Mouse (Mus musculus) yolk sac, embryonic 10.5 days (tissue): Measurements from ENCODE around the gene Agpat2.

ENCODE experiments used
- DNase-seq: peaks from one replicate; pipeline ENCODE4 v3.0.0-alpha.2; 2017; ENCODE audit warnings: low spot score

Agpat2 gene

DNA sequence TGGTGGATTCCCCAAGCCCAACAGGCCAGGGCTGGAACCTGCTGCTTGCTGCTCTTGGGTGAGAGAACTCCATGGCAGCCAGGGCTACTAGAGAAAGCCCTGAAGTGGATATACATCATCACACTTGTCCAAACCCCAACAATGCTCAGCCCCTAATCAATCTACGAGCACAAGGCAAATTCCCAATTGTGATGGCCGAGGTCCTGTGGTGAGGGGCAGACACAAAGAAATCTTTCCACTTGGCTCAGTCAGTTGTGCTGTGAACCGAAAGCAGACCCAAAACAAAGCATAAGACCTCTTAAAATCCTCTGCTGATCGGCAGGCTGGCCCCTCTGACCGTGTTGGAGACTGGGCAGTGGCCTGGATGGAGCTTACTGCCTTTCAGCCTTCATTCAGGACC lies 29.4 kb downstream of the Agpat2 start:
- no peak for DNase-seq

DNA sequence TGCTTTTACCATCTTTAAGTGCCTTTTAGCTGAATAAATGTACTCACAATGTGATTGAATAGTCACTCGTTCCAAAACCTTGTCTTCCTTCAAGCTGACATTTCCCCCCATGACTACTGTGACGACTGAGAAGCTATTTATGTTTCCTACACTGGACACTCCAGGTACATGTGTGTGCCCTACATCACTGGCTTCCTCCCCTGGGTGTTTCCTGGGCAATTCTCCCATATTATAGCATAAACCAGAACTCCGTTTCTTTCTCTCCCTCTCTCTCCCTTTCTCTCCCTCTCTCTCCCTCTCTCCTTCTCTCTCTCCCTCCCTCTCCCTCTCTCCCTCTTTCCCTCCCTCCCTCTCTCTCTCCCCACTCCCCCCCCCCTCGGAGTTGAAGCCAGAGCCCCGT lies 30.4 kb downstream of the Agpat2 start:
- DNase-seq = no peak

DNA sequence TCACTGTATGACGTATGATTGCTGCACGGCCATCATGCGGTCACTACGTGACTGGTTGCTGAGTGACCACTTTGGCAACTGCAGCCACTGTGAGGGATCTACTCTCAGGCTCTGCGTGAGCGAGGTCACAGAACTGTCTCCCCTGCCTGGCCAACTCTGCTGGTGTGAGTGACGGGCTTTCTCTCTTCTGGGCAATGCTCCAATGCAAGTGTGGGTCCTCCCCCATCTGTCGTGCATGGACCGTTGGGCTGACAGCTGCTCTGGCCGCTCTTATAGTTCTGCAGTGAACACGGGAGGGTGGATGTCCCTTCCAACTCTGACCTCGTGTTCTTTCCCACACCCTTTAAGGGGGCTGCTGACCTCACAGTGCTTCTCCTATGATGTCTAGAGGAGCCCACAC lies 30.8 kb downstream of the Agpat2 start:
- no peak for DNase-seq

DNA sequence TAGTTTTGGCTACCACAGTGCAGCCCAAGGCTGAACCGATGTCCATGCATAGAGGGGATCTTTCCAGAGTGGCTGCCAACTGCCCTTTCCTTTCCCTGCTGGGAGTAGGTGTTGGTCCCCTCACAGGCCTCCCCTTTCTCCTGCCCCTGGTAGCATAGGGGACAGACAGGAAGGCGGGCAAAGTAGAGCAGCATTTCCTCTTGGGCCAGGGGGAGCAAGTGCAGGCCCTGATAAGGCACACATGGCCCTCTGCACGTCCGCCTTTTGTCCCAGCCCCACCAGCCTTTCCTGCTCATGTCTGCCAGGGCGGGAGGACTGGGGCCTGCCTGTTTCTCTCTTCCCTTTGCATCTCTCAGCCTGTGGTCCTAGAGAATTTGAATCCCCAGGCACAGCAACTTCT lies 32.4 kb downstream of the Agpat2 start:
- DNase-seq = peak; percentile 59

DNA sequence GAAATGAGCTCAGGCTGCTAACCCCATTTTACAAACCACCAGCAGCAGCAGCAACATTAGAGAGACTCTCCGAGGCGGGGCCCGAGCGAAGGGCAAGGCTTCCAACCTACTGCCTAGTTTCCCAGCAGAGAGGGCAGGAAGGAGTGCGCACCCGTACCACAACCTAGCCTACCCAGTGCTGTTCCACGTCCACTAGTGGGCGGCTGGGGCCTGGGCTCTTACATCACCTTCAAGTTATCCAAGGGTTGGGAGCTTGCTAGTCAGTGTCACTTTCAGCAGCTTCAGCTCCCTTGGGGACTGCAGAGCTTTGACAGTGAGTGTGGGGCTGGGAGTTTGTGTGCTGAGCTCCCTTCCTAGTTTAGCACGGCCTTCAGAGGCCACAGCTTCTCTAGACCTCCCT lies 32.8 kb downstream of the Agpat2 start:
- DNase-seq = no peak

DNA sequence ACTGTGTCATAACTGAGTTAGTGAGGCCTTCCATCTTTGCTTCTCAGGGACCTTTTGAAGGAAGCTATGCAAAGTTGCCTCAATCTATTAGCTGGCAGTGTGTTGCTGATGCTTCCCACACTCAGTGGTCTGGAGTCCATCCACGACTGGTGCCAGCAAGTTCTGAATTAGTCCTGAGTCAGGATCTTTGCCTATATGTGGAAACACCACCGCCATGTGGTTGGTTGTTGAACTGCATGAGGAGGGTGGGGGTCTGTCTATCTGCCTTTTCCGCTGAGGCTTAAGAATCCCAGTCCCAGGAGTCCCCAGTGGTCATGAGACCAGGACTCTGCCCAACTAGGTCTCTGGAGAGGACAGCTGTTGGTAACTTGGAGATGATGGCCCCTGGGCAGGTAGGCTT lies 34.2 kb downstream of the Agpat2 start:
- DNase-seq = peak; percentile 61

DNA sequence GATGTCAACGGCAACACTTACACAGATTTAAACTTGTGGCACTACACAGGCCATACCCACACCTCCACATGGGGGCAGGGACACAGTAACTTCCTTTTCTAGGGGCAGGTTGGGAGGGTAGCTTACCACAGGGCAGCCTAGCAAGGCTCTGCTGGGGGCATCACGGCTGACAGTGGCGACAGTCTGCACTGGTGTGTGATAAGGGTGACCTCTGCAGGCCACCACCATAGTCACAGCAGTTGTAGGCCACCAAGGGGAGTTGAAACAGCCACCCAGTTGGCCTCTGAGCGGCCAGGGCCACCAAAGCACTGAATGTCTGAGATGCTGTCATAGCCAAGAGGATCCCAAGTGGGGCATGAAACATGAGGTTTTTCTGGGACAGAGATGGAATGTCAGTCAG lies 38.0 kb downstream of the Agpat2 start:
- no peak for DNase-seq

DNA sequence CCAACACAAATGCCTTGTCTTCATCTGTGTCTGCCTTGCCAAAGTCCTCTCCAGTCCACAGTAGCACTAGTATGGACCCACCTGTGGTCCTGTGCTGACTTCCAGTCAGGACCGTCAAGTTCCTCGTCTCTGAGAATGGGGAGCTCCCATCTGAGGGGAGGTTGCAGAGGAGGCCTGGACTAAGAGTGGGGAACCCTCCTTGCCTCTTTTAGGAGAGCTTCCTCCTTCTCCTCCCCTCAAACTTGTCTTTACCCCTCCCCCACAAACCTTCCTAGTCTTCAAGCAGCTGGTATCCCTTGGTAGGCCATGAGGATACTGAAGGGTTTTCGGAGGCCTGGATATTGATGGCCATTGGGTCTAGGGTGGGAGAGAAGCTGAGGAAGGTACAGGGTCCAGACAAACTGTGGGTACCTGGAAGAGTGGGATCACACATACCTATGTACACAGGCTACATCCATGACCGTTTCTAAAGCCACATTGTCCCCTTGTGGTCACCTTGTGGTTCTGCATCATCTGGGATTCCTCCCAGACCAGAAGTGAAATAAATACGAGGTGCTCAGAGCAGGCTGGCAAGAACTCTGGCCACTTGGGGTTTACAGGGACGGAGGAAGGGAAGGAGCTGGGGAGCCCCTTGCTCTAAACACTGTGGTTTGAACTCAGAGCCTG lies 42.7 kb downstream of the Agpat2 start:
- no peak for DNase-seq

DNA sequence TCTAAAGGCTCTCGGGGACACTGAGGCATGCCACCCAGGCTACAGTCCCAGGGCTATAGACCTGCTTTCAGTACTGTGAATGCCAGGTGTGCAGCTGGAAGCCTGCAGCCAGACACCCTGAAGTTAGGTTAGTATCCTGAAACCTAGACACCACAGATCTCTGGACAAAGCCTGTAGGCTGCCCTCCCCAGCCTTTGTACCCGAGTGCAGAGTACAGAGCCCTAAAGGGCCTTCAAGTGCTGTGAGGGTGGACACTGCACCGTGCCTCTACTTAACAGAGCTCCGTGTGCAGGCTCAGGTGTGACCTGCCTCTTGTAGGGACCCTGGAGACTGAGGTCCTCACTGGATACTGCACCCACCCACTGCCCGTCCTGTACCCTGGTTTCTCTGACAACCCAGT lies 43.7 kb downstream of the Agpat2 start:
- no peak for DNase-seq

DNA sequence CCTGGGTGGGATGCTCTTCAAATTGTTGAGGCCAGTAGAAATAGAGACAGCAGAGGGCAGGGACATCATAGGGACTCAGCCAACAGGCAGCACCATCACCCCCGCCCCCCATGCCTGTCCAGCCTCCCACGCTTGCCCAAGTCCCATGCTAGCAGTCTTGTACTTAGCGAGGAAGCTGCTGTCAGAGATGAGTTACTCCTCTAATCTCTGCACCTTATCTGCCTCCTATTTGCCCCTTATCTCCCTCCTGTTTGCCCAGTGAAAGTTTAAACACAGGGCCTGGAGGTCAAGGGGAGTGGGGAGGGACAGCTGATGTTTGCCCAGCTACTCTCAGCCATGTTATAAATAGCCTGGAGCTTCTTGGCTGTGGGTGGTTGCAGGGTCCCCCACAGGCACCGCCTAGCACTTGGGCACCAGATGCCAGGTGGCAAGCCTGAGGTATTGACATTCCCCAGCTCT lies 47.7 kb downstream of the Agpat2 start:
- peak; percentile 74 for DNase-seq

DNA sequence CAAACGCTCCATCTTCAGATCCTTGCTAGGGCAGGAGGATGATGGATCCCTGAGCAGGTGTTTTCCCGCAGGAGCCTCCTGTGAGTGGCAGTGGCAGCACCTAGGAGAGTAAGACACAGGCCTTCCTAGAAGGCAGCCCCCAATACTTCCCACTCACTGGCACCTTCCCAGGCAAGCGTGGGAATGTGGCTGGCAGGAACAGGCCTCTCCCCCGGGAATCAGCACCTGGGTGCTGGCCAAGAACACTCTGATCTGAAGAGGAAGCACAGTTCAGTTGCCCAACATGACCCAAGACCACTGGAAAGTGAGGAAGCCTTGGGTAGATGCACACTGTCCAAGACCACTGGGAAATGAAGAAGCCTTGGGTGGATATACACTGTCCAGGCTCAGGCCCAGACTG lies 49.1 kb downstream of the Agpat2 start:
- DNase-seq = no peak

DNA sequence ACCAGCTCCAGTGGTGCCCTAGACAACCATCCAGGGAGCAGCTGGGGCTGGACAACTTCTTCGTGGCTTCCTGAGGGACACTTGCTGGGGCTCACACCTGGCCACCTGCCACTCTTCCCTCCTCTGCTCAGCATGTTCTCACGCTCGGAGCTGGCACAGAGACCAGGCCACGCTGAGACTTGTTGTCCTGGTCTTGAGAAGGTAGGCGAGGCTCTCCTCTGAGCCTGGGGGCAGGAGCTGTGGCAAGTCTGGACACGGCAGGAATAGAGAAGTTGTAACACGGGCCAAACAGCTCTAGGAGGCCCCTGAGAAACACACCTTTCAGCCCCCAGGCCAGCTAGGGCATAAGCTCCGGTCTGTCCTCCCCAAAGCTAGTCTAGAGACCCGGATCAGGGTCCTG lies 50.3 kb downstream of the Agpat2 start:
- no peak for DNase-seq

DNA sequence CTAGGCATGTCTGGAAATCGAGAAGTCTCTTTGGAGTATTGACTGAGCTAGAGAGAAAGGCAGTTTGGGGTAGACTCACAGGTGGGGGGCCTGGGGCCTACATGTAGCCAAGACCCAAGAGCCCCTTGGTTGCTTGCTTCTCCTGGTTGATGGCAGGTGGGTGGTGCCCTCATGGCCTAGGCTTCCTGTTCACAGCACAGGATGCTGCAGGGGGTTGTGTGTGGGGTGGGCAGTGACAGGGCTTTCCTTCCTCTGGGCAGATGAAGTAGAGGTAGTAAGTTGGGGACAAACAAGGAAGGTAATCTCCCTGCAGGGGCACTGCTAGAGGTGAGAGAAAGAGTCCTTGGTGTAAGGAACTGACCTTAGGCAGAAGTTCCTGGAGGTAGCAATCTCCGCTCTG lies 52.2 kb downstream of the Agpat2 start:
- no peak for DNase-seq

DNA sequence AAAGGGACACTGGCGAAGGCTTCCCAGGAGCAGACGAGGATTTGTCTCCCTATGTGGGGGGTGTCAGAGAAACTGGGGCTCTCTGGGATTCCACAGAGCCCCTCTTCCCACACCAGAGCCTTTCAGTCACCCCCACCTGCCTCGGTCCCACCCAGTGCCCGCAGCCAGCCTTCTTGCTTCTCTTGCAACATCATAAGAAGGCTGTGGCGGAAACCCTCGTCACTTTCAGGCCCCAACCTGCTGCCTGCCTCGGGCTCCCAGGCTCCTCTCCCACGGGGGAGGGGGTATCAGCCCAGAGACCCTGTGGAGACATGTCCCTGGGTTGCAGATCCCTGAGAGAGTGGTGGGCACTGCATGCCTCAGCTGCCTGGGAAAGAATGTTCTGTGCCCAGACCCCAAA lies 52.8 kb downstream of the Agpat2 start:
- no peak for DNase-seq

DNA sequence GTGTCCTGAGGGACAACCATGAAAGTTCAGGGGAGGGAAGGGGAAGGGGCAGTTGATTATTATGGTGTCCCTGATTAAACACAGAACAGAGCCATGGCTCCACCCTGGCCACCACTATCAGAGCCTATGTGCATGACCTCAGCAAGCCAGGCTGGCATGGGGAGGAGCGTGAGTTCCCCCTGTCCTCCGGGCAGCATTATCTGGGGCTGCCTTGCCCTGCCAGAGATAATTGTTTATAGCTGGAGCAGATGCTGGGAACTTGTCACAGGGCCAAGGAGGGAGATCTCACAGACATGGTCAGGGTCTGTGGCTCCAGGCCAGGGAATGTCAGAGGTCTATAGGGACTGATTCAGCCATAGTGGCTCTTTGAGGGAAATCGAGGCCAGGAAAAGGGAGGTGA lies 53.4 kb downstream of the Agpat2 start:
- no peak for DNase-seq

DNA sequence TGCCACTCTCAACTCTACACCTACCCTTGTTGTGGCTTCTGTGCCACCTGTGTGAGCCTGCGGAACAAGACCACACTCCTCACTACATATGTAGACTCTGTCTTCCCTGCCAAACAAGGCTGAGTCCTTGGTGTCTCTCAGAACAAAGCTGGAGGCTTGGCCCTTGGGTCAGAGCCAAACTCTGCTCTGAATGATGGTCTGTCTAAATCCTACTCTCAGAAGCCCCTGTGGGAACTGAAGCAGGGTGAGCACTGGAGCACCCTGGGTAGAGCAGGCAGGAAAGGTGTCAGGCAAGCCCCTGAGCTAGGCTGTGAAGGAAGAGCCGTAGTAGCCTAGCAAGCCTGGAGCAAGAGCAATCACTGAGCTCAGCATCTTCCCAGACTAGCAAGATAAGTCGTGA lies 54.0 kb downstream of the Agpat2 start:
- no peak for DNase-seq

DNA sequence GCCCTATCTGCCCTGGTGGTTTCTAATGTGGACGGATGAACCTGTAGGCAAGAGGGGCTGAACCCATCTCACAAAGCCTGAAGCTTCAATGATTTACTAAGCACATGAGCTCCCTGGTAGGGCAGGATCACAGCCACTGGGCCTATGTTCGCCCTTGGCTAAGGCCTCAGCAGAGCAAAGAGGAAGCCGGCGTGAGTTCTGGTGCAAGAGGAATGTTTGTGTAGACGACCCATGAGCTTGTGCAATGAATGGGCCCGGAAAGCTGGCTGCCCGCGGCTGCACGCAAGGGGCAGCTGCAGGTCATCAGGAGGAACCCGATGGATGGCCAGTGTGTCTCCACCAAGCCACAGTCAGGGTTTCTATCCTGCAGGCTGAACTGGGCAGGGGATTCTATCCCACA lies 54.4 kb downstream of the Agpat2 start:
- no peak for DNase-seq

DNA sequence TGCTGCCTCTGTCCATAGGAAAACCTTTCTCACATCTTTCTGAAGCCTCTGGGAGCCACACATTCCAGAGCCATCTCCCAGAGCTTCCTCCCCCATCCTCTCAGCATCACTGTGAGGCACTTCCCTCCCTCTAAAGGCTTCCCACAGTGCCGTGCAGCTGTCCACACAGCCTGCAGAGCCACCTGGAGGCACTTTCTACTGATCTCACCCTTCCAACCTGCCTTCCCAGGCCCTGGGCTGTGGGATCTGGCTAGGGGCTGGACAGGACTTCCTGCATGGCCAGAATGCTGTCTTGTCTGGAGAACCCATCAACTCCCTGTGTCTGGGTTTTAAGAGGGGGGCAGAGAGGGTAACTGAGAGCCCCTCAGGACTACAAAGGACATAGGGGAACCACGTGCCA lies 56.7 kb downstream of the Agpat2 start:
- peak; percentile 43 for DNase-seq

DNA sequence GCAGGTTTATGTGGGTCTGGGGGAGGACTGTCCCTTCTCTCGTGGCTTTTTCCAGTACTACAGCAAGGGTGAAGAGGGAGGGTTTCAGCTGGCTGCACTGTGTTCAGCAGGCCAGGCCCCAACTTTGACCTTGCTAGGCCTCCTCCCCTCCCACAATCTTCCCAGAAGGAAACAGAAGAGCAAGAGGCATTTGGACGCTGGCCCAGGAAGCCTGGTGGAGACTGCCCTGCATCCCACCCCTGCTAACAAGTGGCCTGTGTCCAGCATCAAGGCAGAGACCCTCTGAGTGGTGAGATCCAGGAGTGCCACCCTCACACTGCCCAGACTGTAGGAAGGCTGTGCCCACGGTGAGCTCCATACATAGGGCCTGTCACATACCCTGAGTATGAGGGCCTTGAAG lies 60.0 kb downstream of the Agpat2 start:
- DNase-seq = no peak

DNA sequence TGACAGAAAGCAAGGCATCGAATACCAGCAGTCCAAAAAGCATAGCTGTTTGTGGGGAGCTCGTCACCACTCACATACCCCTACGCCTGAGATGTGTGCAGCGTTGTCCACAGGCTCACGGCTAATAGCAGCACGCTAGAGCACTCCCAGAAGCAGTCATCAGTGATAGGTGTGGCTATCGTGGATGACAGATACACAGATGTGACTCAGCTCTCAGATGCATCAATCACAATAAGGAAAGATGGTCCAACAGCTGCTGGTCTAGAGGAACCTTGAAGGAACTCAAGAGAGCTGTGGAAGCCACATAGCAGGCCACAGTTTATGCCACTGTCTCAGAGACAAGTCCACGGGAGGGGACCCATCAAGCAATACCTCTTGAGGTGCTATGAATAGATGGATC lies 60.4 kb downstream of the Agpat2 start:
- no peak for DNase-seq

DNA sequence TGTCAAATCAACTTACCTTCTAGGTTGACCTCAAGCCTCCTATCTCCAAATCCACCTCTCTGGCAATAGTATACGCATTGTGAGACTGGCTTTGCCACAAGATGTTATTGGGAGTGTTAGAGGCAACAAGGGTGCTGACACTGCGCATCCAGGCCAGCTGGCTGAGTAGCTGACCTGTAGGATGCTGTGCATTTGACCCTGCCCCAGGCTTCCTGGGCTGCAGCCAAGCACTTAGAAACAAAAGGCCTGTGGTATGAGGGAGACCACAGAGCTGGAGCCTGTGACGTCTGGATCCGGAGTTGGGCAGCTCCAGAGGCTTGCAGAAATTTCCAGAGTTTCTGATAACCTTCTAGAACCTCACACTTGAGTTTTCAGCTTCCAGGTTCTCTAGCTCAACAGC lies 61.1 kb downstream of the Agpat2 start:
- peak; percentile 14 for DNase-seq
